Mouse (Mus musculus) layer of hippocampus, adult 18-20 months (tissue): ENCODE results near the gene Rnf19b. TPM values are rescaled to one million over a fixed set of nuclear protein-coding genes. Genes with fewer than 3 reads are reported as not detected.

Experiments
- DNase-seq, 2 experiments: peaks; one replicate each; pipeline ENCODE4 v3.0.0; 2022; ENCODE audit warnings: low spot score in 2 of 2
- total RNA-seq, 2 experiments: library from RNA; stranded (reverse); gene quantifications; 2 replicates each; pipeline ENCODE4 v1.2.3; 2021

Gene Rnf19b
- total RNA-seq, 2 experiments from 2014 or later: 43.5 to 46.4 TPM

DNA sequence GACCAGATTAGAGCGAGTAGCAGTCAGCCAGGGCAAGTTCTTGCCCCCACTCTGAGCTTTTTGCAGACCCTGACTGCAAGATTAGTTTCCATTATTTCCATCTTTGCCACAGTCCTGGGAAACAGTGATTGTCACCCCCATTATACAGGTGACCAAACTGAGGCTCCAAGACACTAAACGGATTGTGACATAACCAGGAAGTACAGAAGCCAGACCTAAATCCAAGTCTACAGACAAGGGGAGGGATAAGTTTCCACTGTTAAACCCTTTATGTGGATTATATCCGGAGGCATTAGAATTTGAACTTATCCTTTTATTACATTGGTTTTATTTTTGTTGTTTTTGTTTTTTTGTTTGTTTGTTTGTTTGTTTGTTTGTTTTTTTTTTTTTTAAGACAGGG lies 23.8 kb upstream of the Rnf19b start:
- DNase-seq: no peak

DNA sequence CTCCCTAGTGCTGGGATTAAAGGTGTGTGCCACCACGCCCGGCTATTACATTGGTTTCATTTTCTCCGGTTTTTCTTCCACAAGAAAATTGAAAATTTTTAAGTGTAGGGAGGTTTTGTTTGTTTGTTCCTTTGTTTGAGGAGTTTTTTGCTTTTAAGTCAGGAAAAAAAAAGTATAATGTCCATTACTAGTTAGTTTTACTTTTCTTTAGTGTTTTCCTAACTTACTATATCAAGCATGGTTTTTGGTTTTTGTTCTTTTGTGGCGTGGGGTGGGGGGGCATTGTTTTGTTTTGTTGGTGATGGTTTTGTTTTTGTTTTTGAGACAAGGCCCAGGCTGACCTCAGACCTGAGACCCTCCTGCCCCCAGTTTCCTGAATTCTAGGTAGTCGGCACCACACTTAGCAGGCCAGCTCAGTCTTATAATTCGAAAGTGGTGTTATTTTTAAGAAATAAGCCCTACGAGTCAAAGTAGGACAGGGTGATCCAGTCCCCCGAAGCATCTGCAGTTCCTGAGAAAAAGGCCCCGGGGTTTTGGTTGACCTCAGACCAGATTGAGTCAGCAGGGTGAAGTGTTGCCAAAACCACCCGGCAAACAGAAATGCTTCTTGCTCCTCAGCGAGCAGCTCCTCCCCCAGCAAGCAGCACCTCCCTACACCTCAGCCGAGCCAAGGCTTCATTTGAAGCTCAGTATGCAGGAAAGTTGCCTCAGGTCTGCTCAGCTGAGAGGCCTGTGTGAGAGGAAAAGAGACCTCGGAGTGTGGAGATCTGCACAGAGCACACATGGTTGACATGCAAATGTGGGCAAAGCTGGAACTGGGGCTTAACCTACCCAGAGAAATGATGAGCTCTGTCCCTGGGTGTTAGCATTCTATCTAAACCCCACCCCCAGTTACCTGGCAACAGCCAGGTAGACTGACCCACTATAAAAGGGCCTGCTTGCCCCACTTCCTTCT lies 23.1 kb upstream of the Rnf19b start:
- DNase-seq: no peak

DNA sequence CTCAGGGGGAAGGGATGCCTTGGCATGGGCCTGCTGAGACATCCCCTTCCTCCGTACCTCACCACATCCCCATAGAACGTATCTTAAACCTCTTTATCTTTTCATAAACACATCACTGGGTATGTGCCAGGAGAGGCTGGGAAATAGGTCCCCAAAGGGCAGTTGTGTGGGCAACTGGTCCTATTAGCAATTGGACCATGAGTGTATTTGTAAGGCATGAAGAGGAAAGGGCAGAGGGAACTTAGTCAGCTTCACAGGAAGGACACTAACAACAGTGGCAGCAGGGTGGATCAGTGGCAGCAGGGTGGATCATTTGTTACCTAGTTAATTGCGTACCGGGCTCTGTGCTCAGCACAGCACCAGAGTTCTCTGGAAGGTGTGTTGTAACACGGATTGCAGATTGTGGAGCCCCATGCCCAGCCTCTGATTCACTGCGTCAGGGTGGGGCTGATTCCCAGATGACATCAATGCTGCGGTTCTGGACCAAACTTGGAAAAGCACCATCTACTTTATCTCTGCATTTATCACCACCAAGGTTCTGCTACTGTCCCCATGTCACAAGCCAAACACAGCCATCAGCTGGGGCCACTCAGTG lies 22.1 kb upstream of the Rnf19b start:
- DNase-seq: no peak

DNA sequence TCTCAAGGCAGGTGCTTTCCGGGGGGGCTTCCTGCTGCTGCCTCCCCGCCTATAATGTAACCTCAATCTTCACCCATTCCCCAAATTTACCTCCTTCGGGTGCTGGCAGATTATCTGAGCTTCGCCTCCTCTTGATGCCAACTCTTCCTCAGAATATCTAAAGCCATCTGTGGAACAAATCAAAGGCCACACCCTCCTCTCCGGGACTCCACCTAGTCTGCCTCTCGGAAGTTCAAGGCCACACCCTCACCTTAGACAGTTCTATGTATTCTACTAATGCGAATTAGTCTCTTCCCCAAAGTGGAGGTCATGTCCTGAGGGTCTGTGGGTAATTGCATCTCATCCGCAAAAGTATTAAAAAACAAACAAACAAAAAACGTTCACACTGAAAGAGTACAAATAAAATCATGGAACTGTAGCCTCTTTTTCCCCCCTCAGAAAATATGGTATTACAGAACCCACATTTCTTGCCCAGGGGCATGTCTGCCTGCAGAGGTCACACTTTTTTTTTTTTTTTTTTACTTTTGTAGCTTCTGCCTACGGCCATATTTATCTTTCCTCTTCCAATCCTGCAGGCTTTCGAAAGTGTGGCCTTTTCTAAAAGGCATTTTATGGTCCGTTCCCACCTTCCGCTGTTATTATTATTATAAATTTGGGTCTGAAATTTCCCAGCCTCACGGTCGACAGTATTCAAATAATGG lies 10.2 kb upstream of the Rnf19b start:
- DNase-seq: no peak

DNA sequence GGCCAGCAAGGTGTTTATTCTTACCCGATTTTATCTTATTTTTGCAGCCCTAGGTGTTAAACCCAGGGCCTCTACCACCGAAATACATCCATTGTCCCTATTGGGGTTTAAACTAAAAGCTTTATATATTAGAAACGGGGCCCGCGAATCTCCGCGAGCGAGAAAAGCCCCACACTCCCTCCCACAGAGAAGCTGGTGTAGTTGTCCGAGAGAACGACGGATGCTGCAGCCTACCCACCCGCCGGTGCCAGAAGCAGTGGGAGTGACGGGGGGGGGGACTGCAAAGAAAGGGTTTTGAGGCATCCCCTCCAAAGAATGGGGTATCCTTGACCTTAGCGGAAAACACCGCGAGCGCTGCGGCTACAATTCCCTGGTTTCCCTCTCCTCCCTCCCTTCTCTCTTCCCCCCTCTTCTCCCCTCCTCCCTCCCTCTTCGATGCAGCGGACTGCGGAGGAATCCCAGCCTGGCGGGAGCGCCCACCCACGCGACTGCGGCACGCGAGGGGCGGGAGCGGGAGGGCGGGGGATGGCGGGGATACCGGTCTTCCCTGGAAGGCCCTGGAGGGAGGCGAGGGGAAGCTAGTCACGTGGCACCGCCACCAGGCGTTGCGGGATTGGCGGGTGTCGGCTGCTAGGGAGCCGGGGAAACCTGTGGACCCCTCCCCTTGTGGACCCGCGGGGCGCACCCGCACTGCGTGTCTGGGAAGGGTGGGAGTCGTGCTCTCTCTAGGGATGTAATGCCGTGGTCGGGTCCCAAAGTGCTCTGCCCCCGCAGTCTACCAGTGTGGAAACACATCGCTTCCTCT lies 9.4 kb upstream of the Rnf19b start:
- peak; percentile 75 to 80 for DNase-seq

DNA sequence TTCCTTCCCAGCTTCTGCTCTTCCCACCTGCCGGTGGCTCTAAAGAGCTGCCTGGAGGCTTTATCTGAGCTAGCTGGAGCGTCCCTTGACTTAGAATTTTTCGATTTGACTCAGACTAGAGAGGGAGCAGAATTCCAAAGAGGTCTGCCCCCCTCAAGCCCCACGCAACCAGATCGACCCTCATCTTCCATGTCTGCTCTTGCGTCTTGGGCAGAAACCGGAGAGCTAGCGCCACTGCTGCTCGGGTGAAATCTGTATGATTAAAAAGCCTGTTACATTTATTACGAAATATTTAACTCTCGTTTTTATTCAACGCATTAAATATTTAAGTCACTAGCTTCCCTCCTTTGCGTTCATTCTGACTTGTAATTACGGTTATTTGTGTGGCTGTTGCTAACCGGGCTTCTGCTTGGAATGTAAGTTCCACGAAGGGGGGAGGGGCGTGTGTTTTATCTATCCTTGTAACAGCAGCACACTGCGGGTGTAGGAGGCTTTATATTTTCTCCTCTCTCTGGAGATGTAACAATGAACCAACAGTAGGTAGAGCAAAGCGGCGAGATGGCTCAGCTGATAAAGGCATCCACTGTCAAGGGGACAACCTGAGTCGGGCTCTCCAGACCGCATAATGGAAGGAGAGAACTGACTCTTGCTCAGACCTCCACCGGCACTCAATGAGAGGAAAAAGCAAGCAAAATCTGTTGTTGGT lies 8.6 kb upstream of the Rnf19b start:
- peak in 1 of 2 experiments; percentile 52 for DNase-seq

DNA sequence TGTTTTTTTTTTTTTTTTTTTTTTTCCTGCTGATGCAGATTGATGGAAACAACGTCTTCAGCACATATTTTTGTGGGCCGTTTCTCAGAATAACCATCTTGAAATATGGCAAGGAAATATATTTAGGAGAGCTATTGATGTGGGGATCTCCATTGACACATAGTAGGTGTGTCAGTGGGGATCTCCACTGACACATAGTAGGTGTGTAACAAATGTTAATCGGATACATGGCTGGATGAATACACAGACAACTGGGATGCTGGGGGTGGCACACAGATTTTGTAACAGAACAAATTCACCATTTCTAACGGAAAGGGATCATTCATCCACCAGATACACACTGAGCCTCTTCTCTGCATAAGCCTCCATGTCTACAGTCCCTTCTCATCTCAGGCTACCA lies 7.7 kb upstream of the Rnf19b start:
- no peak for DNase-seq

DNA sequence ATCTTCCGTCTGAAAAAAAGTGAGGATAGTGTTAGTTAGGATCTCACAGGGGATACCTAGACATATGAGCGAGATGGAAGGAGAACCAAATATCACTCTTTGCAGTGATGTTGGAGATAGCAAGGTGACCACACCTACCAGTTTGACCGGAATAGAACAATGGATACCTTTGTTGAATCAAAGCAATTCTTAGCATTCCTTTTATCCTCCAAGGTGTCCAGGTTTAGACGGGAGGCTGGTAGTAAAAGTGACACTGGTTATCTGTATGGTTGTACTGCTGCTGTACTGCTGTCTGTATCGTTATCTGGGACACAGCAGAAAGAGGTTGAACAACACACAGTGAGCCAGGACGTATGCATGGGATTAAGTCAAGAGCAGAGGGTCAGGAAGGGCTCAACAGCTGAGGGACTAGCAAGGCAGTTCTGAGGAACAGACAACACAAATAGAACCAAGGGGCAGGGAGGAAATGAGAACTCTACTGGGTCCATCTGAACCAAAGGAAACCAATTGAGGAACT lies 7.1 kb upstream of the Rnf19b start:
- DNase-seq: no peak

DNA sequence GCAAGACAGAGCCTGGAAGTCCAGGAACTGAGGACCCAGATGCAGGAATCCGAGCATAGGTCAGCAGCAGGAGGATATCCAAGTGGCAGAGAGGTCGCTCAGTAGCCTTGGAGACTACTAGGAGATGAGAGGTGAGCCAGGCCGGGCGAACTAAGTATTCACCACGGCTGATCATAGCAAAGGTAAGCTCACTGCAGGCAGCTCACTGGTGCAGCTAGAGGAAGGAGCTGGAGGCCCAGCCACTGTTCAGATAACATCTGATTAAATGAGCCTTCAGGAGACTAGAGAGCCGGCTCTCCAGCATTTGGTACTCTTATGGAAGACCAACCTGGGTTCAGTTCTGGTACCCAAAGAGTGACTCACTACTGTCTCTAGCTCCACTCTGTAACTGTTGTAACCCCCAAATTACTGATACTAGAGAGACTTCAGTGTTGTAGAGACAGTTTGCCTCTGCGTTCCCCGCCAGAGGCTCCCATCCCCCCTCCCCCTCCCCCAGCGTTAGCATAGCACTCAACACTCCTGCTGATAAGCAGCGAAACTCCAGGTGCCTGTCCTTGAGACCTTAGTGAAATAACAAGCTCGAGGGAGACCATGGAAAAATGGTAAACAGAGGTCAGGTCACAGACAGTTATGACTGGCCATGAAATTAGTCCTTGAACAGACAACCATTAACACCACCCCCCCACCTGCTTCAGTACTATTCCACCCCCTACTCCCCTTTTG lies 6.4 kb upstream of the Rnf19b start:
- no peak for DNase-seq

DNA sequence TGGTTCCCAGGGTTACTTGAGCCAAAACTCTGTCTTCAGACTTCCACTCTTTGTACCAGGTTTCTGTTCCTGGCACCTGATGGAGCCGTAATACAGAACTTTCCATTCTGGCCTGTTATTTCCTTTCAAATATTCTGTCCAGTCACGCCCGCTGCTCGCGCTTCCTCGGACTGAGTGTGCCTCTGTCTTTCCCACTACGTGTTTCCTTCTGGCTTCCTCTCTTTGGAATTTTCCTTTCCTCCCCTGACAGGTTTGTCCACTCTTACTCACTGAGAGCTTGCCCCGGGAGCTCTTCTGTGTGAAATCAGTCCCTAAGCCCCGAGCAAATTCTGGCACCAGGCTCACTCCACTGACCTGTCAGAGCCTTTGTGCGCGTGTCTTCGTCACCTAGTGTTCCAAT lies 3.3 kb upstream of the Rnf19b start:
- DNase-seq: no peak

DNA sequence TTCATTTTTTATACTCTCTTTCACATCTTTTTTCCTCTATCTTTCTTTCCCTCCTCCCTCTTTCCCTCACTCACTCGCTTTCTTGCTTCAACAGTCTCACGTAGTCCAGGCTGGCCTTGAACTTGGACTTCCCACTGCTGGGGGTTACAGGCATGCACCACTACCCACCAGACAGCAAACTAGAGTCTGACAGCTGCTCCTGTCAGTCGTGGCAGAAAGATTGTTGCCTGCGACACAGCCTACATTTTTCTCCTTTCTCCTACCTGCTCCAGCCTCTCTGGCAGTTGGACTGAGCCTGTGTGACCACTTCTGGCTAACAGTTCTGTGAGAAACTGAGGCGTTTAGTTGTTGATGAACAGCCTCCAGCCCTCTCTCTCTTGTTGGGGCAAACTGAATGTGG lies 2.5 kb upstream of the Rnf19b start:
- no peak for DNase-seq

DNA sequence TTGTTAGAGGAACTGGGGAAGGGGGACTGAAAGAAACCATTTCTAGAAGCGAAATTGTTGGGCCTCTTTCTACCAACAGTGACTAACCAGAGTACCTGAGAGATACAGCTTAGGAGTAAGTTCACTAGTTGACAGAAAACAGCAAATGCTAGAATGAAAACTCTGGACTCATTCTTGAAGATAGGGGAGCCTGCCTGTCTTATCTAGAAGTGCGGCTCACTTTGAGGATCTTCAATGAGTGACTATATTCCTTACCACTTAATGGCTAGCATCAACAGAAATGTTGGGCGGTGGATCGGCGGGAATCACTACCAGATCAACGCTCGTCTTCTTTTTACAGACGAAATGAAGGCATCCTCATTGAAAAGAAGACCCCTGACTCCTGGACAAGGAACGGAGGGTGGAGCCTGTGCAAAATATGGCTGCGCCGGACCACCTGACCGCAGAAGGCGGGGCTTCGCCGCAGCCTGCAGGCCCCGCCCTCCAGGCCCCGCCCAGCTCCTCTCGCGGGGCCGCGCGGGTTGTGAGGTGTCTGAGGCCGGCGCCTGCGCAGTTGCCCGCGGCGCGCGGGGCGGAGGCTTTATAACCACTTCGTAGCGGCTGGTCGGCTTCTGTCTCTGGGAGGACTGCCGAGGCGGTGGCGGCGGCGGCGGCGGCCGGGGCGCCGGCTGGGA lies 401 bp upstream of the Rnf19b start:
- peak; percentile 94 to 98 for DNase-seq

DNA sequence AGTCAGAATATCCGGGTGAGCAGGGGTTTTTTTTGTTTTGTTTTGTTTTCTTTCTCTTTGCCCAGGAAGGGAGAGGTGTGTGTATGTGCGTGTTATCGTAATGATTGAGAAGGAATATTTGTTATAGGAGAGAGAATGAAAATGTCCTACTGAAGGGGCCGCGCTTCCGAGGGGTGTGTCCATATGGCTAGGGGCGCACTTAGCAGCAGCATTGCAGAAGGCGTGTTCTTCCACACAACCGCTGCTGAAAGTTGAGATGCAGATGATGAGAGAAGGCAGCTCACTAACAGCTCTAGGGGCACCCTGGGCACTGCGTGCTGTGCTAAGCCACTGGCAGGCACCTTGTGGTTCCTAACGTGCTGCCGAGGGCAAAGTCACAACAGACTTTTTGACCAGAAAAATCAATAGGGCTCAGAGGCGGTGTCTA lies 1.1 kb downstream of the Rnf19b start:
- no peak for DNase-seq

DNA sequence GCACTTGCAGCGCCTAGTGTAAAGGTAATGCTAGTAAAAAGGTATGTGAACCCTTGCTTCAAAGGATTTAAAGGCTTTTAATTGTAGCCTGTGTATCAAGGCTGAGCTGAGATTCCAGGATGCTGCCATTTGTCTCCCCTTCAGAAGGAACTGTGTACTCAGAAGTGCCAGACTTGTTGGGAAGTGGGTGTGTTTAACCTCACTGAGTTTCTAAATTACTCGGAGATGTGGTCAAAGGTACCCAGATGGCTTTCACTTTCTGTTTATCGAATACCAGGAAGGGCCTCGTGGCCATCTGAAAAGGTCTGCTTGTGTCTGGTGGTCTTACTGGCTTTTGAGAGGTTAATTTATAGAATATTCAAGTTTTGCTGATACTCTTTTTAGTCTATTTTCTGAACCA lies 1.9 kb downstream of the Rnf19b start:
- DNase-seq: no peak

DNA sequence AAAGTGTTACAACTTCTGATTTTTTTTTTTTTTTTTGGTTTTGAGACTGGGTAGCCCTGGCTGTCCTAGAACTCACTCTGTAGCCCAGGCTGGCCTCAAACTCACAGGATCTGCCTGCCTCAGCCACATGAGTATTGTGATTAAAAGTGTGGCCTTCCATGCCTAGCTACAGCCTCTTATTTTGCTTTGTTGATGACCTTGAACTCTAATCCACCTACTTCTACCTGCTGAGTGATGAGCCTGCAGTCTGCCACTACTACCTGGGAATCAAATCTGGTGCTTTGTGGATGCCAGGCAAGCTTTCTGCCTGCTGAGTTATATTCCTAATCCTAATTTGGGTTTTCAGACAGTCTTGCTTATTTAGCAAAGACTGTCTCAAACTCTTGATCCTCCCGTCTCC lies 3.4 kb downstream of the Rnf19b start:
- DNase-seq: no peak

DNA sequence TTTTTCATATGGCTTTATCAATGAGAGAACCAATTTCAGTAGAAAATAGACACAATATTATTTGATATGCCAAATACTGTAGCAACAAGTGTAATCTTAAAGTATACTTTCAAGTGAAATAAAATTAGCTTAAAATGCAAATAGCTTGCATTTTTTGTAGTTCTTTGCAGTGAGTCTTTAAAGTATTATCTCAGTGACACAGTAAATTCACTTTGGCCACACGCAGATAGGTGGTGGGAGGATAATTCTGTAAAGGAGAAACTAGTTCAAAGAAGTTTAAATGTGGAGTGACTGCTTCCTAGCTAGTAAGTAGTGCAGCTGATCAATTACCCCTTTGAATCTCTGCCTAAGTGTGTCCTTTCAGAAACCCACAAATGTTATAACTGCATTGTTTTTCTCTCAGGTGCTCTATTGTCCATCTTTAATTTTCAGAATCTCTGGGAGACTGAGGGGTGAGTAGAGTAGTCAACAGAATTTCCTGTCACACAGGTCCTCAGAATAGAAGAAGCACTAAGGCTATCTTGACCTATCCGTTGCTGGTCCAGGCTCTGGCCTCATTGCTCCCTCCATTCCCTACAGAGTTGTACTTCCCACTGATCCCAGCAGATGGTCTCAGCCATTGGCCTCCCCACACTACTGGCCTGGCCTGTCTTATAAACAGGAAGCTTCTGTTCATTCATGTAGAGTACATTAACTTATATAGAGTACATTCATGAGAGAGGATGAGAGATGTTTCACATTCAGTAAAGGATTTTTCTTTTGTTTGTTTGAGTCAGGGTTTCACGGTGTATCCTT lies 4.4 kb downstream of the Rnf19b start:
- DNase-seq: no peak

DNA sequence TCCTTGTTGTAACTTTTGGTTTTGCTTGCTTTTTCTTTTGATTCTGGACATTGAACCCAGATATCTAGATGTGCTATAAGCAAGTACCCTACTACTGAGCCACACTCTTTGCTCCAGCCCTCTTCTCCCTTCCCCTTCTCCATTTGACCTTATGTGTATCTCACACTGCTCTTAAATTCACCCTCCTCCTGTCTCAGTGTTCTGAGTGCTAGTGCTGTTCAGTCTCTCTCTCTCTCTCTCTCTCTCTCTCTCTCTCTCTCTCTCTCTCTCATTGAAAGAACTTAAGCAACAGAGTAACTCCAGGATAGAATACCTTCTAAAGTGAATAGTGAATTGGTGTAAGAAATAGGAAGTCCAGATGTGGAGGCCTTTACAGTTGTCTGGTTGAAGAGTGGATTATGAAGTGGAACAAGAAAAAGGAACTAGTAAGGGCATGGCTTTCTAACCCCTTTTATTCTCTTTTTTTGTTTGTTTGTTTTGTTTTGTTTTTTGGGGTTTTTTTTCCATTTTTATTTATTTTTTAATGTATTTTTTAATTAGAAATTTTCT lies 7.7 kb downstream of the Rnf19b start:
- no peak for DNase-seq
